Mouse (Mus musculus): ENCODE results near the gene Yeats2.
"Not testable (repeated sequence)": the region's sequence is repeated elsewhere in the genome, so short reads cannot be mapped to it uniquely, and the experiment has no call there.

The Yeats2 gene

GRCm38 (mm10) chr16:20140772-20141531 lies at the start of gene Yeats2:
Gene Yeats2, plus strand, starts transcription at chr16:20141063.
- DNase-seq (ENCODE audit: low spot score in 2 of 2) = peak; percentile 71 to 79

GRCm38 (mm10) chr16:20095966-20096365 lies 44.9 kb upstream of the Yeats2 start:
- DNase-seq (ENCODE audit: low spot score in 2 of 2) = no peak

- DNase-seq (ENCODE audit: low spot score in 2 of 2) = peak; percentile 88 to 89
Observed at GRCm38 (mm10) chr16:20097069-20097710, 43.7 kb upstream of the Yeats2 start, which contains the start of gene Klhl24. Gene Klhl24, plus strand, starts transcription at chr16:20097542.

GRCm38 (mm10) chr16:20097711-20098374 lies 43.0 kb upstream of the Yeats2 start:
- DNase-seq (ENCODE audit: low spot score in 2 of 2) = peak; percentile 88 to 91

- DNase-seq (ENCODE audit: low spot score in 2 of 2) = no peak
Observed at GRCm38 (mm10) chr16:20098375-20098727, 42.5 kb upstream of the Yeats2 start.

- no peak for DNase-seq (ENCODE audit: low spot score in 2 of 2)
Observed at GRCm38 (mm10) chr16:20098866-20099629, 41.8 kb upstream of the Yeats2 start.

- DNase-seq (ENCODE audit: low spot score in 2 of 2) = no peak
Observed at GRCm38 (mm10) chr16:20106996-20107395, 33.9 kb upstream of the Yeats2 start.

GRCm38 (mm10) chr16:20108961-20109360 lies 31.9 kb upstream of the Yeats2 start:
- no peak for DNase-seq (ENCODE audit: low spot score in 2 of 2)

- DNase-seq (ENCODE audit: low spot score in 2 of 2) = no peak
Observed at GRCm38 (mm10) chr16:20112649-20113048, 28.2 kb upstream of the Yeats2 start.

- DNase-seq (ENCODE audit: low spot score in 2 of 2) = no peak
Observed at GRCm38 (mm10) chr16:20116069-20116468, 24.8 kb upstream of the Yeats2 start.

- not testable (repeated sequence) for DNase-seq (ENCODE audit: low spot score in 2 of 2)
Observed at GRCm38 (mm10) chr16:20126319-20126883, 14.5 kb upstream of the Yeats2 start.

GRCm38 (mm10) chr16:20130397-20130796 lies 10.5 kb upstream of the Yeats2 start:
- no peak for DNase-seq (ENCODE audit: low spot score in 2 of 2)

- DNase-seq (ENCODE audit: low spot score in 2 of 2) = no peak
Observed at GRCm38 (mm10) chr16:20144568-20144967, 3.7 kb downstream of the Yeats2 start.

- DNase-seq (ENCODE audit: low spot score in 2 of 2) = no peak
Observed at GRCm38 (mm10) chr16:20151991-20152390, 11.1 kb downstream of the Yeats2 start.

- no peak for DNase-seq (ENCODE audit: low spot score in 2 of 2)
Observed at GRCm38 (mm10) chr16:20153742-20154141, 12.9 kb downstream of the Yeats2 start.

GRCm38 (mm10) chr16:20160130-20160529 lies 19.3 kb downstream of the Yeats2 start:
- DNase-seq (ENCODE audit: low spot score in 2 of 2) = no peak

- DNase-seq (ENCODE audit: low spot score in 2 of 2) = no peak
Observed at GRCm38 (mm10) chr16:20169071-20169470, 28.2 kb downstream of the Yeats2 start.

- DNase-seq (ENCODE audit: low spot score in 2 of 2) = peak in 1 of 2 experiments; percentile 24
Observed at GRCm38 (mm10) chr16:20169471-20170106, 28.7 kb downstream of the Yeats2 start.

- DNase-seq (ENCODE audit: low spot score in 2 of 2) = no peak
Observed at GRCm38 (mm10) chr16:20179406-20180175, 38.7 kb downstream of the Yeats2 start.

GRCm38 (mm10) chr16:20185368-20185767 lies 44.5 kb downstream of the Yeats2 start:
- DNase-seq (ENCODE audit: low spot score in 2 of 2) = no peak
